Mouse (Mus musculus) right cerebral cortex, adult 18-20 months (tissue): ENCODE results near the gene 0610010K14Rik.
A peak's percentile ranks its signal among the peaks of the same experiment; 100 is the strongest.

Source experiments
- DNase-seq: peaks from one replicate; pipeline ENCODE4 v3.0.0; 2022; ENCODE audit warnings: mixed read lengths

Gene 0610010K14Rik

GRCm38 (mm10) chr11:70237457-70238167 lies at the start of gene 0610010K14Rik:
Gene 0610010K14Rik (minus strand): TSS chr11:70237914.
- peak; percentile 98 for DNase-seq

- no peak for DNase-seq
Measured at GRCm38 (mm10) chr11:70285686-70286085, 48.0 kb upstream of the 0610010K14Rik start.

GRCm38 (mm10) chr11:70284757-70285156 lies 47.0 kb upstream of the 0610010K14Rik start:
- DNase-seq: no peak

GRCm38 (mm10) chr11:70283666-70284065 lies 46.0 kb upstream of the 0610010K14Rik start:
- DNase-seq: no peak

GRCm38 (mm10) chr11:70280441-70280840 lies 42.7 kb upstream of the 0610010K14Rik start:
- DNase-seq: no peak

GRCm38 (mm10) chr11:70278961-70279360 lies 41.2 kb upstream of the 0610010K14Rik start:
- no peak for DNase-seq

GRCm38 (mm10) chr11:70271641-70272040 lies 33.9 kb upstream of the 0610010K14Rik start:
- peak; percentile 8 for DNase-seq

- no peak for DNase-seq
Measured at GRCm38 (mm10) chr11:70266405-70266804, 28.7 kb upstream of the 0610010K14Rik start.

- no peak for DNase-seq
Measured at GRCm38 (mm10) chr11:70265819-70266218, 28.1 kb upstream of the 0610010K14Rik start.

GRCm38 (mm10) chr11:70265252-70265651 lies 27.5 kb upstream of the 0610010K14Rik start:
- no peak for DNase-seq

GRCm38 (mm10) chr11:70259035-70259434 lies 21.3 kb upstream of the 0610010K14Rik start:
- DNase-seq: no peak

GRCm38 (mm10) chr11:70254931-70255531 lies 17.3 kb upstream of the 0610010K14Rik start, which contains the start of gene Alox12:
Gene Alox12 (minus strand): TSS chr11:70255353.
- DNase-seq: no peak

GRCm38 (mm10) chr11:70254337-70254736 lies 16.6 kb upstream of the 0610010K14Rik start:
- no peak for DNase-seq

- DNase-seq: no peak
Measured at GRCm38 (mm10) chr11:70251853-70252252, 14.1 kb upstream of the 0610010K14Rik start.

- no peak for DNase-seq
Measured at GRCm38 (mm10) chr11:70250150-70250549, 12.4 kb upstream of the 0610010K14Rik start.

- DNase-seq: no peak
Measured at GRCm38 (mm10) chr11:70247136-70247845, 9.6 kb upstream of the 0610010K14Rik start.

- DNase-seq: no peak
Measured at GRCm38 (mm10) chr11:70242591-70242990, 4.9 kb upstream of the 0610010K14Rik start.

- peak; percentile 80 for DNase-seq
Measured at GRCm38 (mm10) chr11:70239541-70240279, 2.0 kb upstream of the 0610010K14Rik start, which contains the start of the genes Gm21988 and Rnasek. Gene Gm21988 (minus strand): TSS chr11:70239830. Gene Rnasek (minus strand): TSS chr11:70239842.

- no peak for DNase-seq
Measured at GRCm38 (mm10) chr11:70238591-70239440, 1.1 kb upstream of the 0610010K14Rik start.

GRCm38 (mm10) chr11:70236717-70237116 lies 997 bp downstream of the 0610010K14Rik start:
- no peak for DNase-seq

GRCm38 (mm10) chr11:70235254-70235900 lies 2.3 kb downstream of the 0610010K14Rik start:
- DNase-seq: no peak
